Mouse (Mus musculus): Measurements from ENCODE around the gene Dtnb.

- TF ChIP-seq CTCF (IDR thresholded peaks at IDR 0.05; ENCODE audit: control insufficient read depth, insufficient read depth, insufficient read length) (no peak), CEBPB (IDR thresholded peaks at IDR 0.05; ENCODE audit: low read depth) (no peak), MYOG (IDR thresholded peaks at IDR 0.05; ENCODE audit: control insufficient read depth, extremely low read depth, insufficient read length) (no peak), MYOD1 (IDR thresholded peaks at IDR 0.05; ENCODE audit: control insufficient read depth, insufficient read length, low read depth) (no peak), USF1 (IDR thresholded peaks at IDR 0.05; ENCODE audit: low read depth) (no peak)
Observed at GRCm38 (mm10) chr12:3770546-3770945, 198.4 kb downstream of the Dtnb start.

All from C2C12 (cell line).